Mouse (Mus musculus): ENCODE measurements around the gene Gm49325. TPM values are rescaled to one million over a fixed set of nuclear protein-coding genes. Genes with fewer than 3 reads are reported as not detected.
A peak's percentile ranks its signal among the peaks of the same experiment; 100 is the strongest.

Gene Gm49325
- polyA plus RNA-seq, 1 experiment from 2014 or later, result 4.6 TPM

DNA sequence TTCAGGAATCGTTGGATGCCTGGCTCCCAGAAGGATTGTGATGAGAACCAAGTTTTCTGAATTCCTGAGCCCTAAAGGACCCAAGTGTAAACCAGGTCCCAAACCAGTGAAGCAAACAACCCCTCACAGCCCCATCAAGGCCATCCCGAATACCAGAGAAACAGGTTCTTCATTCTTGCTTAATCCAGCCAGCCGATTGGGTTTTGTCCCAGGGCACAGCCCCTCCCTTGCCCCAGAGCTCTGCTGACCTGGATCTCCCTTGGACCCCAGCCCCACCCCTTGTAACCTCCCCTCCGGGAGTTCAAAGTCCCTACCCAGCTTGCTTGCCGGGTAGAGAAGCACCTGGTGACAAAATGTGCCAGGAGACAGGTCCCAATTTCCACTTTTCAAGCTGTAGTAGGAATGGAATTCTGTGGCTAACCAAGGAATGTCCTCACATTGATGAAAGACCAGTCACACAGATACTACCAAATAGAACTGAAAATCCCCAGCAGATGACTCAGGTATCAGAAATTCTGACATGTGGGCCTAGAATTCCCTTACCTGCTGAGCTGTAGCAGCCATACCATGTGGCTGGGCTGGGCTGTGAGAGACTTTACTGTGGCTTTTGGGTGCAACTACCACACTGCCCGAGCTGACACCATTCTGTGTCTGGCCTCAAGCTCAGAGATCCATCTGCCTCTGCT, 35.9 kb upstream of the Gm49325 start:
- Histone ChIP-seq H3K36me3 (ENCODE audit: control insufficient read depth, insufficient read depth) (no peaks in the 10 kb centered on the region), H3K9ac (ENCODE audit: low read length) (no peak overlapping the region), H3K27ac (ENCODE audit: low read length) (no peak overlapping the region), H3K27me3 (ENCODE audit: control insufficient read depth, insufficient read depth, low read length) (no peaks in the 10 kb centered on the region), H3K9me3 (replicated peaks; ENCODE audit: control insufficient read depth, low read length) (no peaks in the 10 kb centered on the region), H3K4me1 (ENCODE audit: control insufficient read depth, insufficient read depth, low read length) (no peaks in the 10 kb centered on the region), H3K4me2 (ENCODE audit: low read depth, low read length) (no peak overlapping the region), H3K4me3 (ENCODE audit: low read length) (no peak overlapping the region)
- no peak for ATAC-seq (replicated peaks; ENCODE audit: extremely low read depth, insufficient read depth, low FRiP score)
- 40% methylated on average over 6 of the region's 6 CpGs for WGBS

GRCm38 (mm10) chr10:77572225-77572624, 33.8 kb upstream of the Gm49325 start:
- ATAC-seq (replicated peaks; ENCODE audit: extremely low read depth, insufficient read depth, low FRiP score), result no peak

GRCm38 (mm10) chr10:77573162-77573561, 32.8 kb upstream of the Gm49325 start:
- Histone ChIP-seq H3K4me1 (ENCODE audit: control insufficient read depth, insufficient read depth, low read length) (no peaks in the 10 kb centered on the region), H3K9ac (ENCODE audit: low read length) (no peak overlapping the region), H3K9me3 (replicated peaks; ENCODE audit: control insufficient read depth, low read length) (no peaks in the 10 kb centered on the region), H3K27ac (ENCODE audit: low read length) (no peak overlapping the region), H3K4me2 (ENCODE audit: low read depth, low read length) (no peak overlapping the region), H3K4me3 (ENCODE audit: low read length) (no peak overlapping the region), H3K36me3 (ENCODE audit: control insufficient read depth, insufficient read depth) (no peaks in the 10 kb centered on the region), H3K27me3 (ENCODE audit: control insufficient read depth, insufficient read depth, low read length) (no peaks in the 10 kb centered on the region)
- WGBS, result 70% methylated on average over 1 of the region's 1 CpGs
- no peak for ATAC-seq (replicated peaks; ENCODE audit: extremely low read depth, insufficient read depth, low FRiP score)

More at GRCm38 (mm10) chr10:77572225-77572624, 33.8 kb upstream of the Gm49325 start:
- Histone ChIP-seq H3K27me3 (ENCODE audit: control insufficient read depth, insufficient read depth, low read length) (no peaks in the 10 kb centered on the region), H3K9ac (ENCODE audit: low read length) (no peak overlapping the region), H3K27ac (ENCODE audit: low read length) (no peak overlapping the region), H3K4me2 (ENCODE audit: low read depth, low read length) (no peak overlapping the region), H3K4me3 (ENCODE audit: low read length) (no peak overlapping the region), H3K36me3 (ENCODE audit: control insufficient read depth, insufficient read depth) (no peaks in the 10 kb centered on the region), H3K9me3 (replicated peaks; ENCODE audit: control insufficient read depth, low read length) (no peaks in the 10 kb centered on the region), H3K4me1 (ENCODE audit: control insufficient read depth, insufficient read depth, low read length) (no peaks in the 10 kb centered on the region)
- WGBS, result 15% methylated on average over 3 of the region's 3 CpGs

DNA sequence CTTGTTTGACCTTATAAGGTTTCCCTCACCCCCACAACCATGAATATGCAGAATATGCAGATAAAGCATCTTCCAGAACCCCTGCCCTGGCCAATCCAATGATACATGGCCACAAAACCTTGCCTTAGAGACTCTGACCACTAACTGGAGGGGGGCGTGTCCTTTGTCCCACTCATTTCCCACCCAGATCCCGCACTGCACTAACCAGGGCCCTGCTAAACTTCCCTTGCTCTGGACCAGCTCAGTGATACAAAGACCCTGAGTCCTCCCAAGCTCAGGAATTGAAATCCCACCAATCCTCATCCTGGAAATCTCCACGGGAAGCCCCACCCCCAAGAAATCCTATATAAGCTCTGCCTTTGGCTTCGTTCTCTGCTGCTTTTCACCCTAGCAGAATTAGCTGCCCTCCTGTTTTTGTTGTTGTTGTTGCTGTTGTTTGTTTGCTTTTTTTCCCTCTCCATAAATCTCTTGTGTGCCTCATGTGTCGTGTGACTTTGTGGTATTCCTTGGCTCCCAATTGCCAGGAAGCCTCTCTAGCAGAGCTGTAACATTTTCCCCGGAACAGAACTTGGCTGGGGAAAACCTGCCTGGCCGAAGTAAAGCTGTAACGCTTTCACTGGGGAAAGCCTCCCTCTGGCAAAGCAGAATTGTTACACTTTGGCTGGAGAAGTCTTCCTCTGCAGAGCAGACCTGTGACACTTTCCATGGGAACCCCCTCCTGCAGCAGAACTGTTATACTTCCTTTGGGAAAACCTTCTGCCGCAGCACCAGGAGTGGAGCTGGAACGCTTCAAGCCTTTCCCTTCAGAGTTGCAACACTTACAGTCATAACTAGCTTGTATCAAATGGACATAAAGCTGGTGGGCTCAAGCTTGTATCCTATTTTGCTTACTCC, 25.7 kb upstream of the Gm49325 start:
- no peak for ATAC-seq (replicated peaks; ENCODE audit: extremely low read depth, insufficient read depth, low FRiP score)
- peak overlapping the region; percentile 88 for H3K27ac ChIP-seq (ENCODE audit: low read length)
- 0 out of 2 replicates have a peak overlapping the region, but pooled peaks have one; percentile 91 for H3K4me2 ChIP-seq (ENCODE audit: low read depth, low read length)
- no peaks in the 10 kb centered on the region for H3K9me3 ChIP-seq (replicated peaks; ENCODE audit: control insufficient read depth, low read length)
- H3K9ac ChIP-seq (ENCODE audit: low read length), result no peak overlapping the region
- H3K4me1 ChIP-seq (ENCODE audit: control insufficient read depth, insufficient read depth, low read length), result peaks cover 26% of the 10 kb centered on the region
- H3K36me3 ChIP-seq (ENCODE audit: control insufficient read depth, insufficient read depth), result no peaks in the 10 kb centered on the region
- no peaks in the 10 kb centered on the region for H3K27me3 ChIP-seq (ENCODE audit: control insufficient read depth, insufficient read depth, low read length)
- WGBS, result 46% methylated on average over 10 of the region's 10 CpGs
- H3K4me3 ChIP-seq (ENCODE audit: low read length), result no peak overlapping the region

- H3K9ac ChIP-seq (ENCODE audit: low read length), result peak overlapping the region; percentile 78
- peak overlapping the region; percentile 91 for H3K4me2 ChIP-seq (ENCODE audit: low read depth, low read length)
- ATAC-seq (replicated peaks; ENCODE audit: extremely low read depth, insufficient read depth, low FRiP score), result no peak
- no peaks in the 10 kb centered on the region for H3K9me3 ChIP-seq (replicated peaks; ENCODE audit: control insufficient read depth, low read length)
- peak overlapping the region; percentile 88 for H3K27ac ChIP-seq (ENCODE audit: low read length)
- H3K4me1 ChIP-seq (ENCODE audit: control insufficient read depth, insufficient read depth, low read length), result peaks cover 28% of the 10 kb centered on the region
- 4% methylated on average over 8 of the region's 8 CpGs for WGBS
- no peaks in the 10 kb centered on the region for H3K36me3 ChIP-seq (ENCODE audit: control insufficient read depth, insufficient read depth)
- no peaks in the 10 kb centered on the region for H3K27me3 ChIP-seq (ENCODE audit: control insufficient read depth, insufficient read depth, low read length)
- peak overlapping the region; percentile 93 for H3K4me3 ChIP-seq (ENCODE audit: low read length)
Observed at GRCm38 (mm10) chr10:77581023-77581407, 25.0 kb upstream of the Gm49325 start.

- peaks cover 31% of the 10 kb centered on the region for H3K4me1 ChIP-seq (ENCODE audit: control insufficient read depth, insufficient read depth, low read length)
- H3K4me2 ChIP-seq (ENCODE audit: low read depth, low read length), result peak within 1 kb of the TSS; percentile 91
- H3K9ac ChIP-seq (ENCODE audit: low read length), result peak within 1 kb of the TSS; percentile 94
- H3K27ac ChIP-seq (ENCODE audit: low read length), result peak within 1 kb of the TSS; percentile 97
- no peaks in the 10 kb centered on the region for H3K9me3 ChIP-seq (replicated peaks; ENCODE audit: control insufficient read depth, low read length)
- H3K27me3 ChIP-seq (ENCODE audit: control insufficient read depth, insufficient read depth, low read length), result no peaks in the 10 kb centered on the region
- WGBS, result under 1% methylated on average over 64 of the region's 64 CpGs
- no peaks in the 10 kb centered on the region for H3K36me3 ChIP-seq (ENCODE audit: control insufficient read depth, insufficient read depth)
- peak within 1 kb of the TSS; percentile 93 for H3K4me3 ChIP-seq (ENCODE audit: low read length)
- ATAC-seq (replicated peaks; ENCODE audit: extremely low read depth, insufficient read depth, low FRiP score), result peak; percentile 97
Observed at GRCm38 (mm10) chr10:77581408-77582284, 24.4 kb upstream of the Gm49325 start, which contains the start of gene Pttg1ip. Gene Pttg1ip (plus strand): TSS chr10:77581720.

DNA sequence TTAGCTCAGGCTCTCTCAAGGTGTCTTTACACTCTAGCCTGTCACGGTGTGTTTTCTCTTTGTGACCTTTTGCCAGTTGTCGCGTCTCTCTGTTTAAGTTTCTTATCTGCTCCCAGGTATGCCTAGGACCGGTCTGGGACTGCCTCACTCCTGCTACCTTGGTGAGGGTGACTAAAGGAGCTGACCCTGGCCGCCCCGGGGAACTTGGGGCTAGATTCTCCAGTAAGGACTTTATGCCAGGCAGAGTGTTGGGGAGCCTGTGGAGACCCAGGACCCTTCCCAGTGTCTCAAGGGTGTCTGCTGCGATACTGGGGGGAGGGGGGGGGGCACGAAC, 23.7 kb upstream of the Gm49325 start:
- Histone ChIP-seq H3K36me3 (ENCODE audit: control insufficient read depth, insufficient read depth) (peaks cover 2% of the 10 kb centered on the region; the same call in 1 of the 2 replicates), H3K9me3 (replicated peaks; ENCODE audit: control insufficient read depth, low read length) (no peaks in the 10 kb centered on the region), H3K27me3 (ENCODE audit: control insufficient read depth, insufficient read depth, low read length) (no peaks in the 10 kb centered on the region), H3K4me3 (ENCODE audit: low read length) (peak overlapping the region; percentile 93), H3K4me1 (ENCODE audit: control insufficient read depth, insufficient read depth, low read length) (peaks cover 32% of the 10 kb centered on the region), H3K9ac (ENCODE audit: low read length) (peak overlapping the region; percentile 94), H3K4me2 (ENCODE audit: low read depth, low read length) (peak overlapping the region; percentile 91), H3K27ac (ENCODE audit: low read length) (peak overlapping the region; percentile 97)
- ATAC-seq (replicated peaks; ENCODE audit: extremely low read depth, insufficient read depth, low FRiP score), result no peak
- 6% methylated on average over 8 of the region's 8 CpGs for WGBS

- Histone ChIP-seq H3K4me1 (ENCODE audit: control insufficient read depth, insufficient read depth, low read length) (peaks cover 38% of the 10 kb centered on the region), H3K4me2 (ENCODE audit: low read depth, low read length) (peak overlapping the region; percentile 14; the same call in 1 of the 2 replicates)
- WGBS, result 65% methylated on average over 10 of the region's 10 CpGs
Observed at GRCm38 (mm10) chr10:77583795-77584422, 22.1 kb upstream of the Gm49325 start.

More at GRCm38 (mm10) chr10:77583795-77584422, 22.1 kb upstream of the Gm49325 start:
- Histone ChIP-seq H3K9me3 (replicated peaks; ENCODE audit: control insufficient read depth, low read length) (no peaks in the 10 kb centered on the region), H3K27ac (ENCODE audit: low read length) (peak overlapping the region; percentile 30; the same call in 1 of the 2 replicates), H3K36me3 (ENCODE audit: control insufficient read depth, insufficient read depth) (peaks cover 11% of the 10 kb centered on the region), H3K27me3 (ENCODE audit: control insufficient read depth, insufficient read depth, low read length) (no peaks in the 10 kb centered on the region), H3K4me3 (ENCODE audit: low read length) (0 out of 2 replicates have a peak overlapping the region, but pooled peaks have one; percentile 5), H3K9ac (ENCODE audit: low read length) (no peak overlapping the region)
- ATAC-seq (replicated peaks; ENCODE audit: extremely low read depth, insufficient read depth, low FRiP score), result no peak
